Mouse (Mus musculus): ENCODE measurements around the gene Tor1a. TPM values are rescaled to one million over a fixed set of nuclear protein-coding genes. Genes with fewer than 3 reads are reported as not detected.

The Tor1a gene
- polyA plus RNA-seq, 1 experiment, result 56.3 TPM

- H3K27ac ChIP-seq (ENCODE audit: insufficient read depth, low read length), result no peak overlapping the region
- H3K27me3 ChIP-seq (ENCODE audit: control insufficient read depth, insufficient read depth, low read length), result no peaks in the 10 kb centered on the region
- DNase-seq, result no peak
- H3K4me3 ChIP-seq (replicated peaks; ENCODE audit: insufficient read depth, low read depth, low read length), result no peak overlapping the region
- 85% methylated on average over 8 of the region's 8 CpGs for WGBS
- peaks cover 10% of the 10 kb centered on the region; the same call in 1 of the 2 replicates for H3K4me1 ChIP-seq (ENCODE audit: control insufficient read depth, insufficient read depth, low read length)
- TF ChIP-seq POLR2A (IDR thresholded peaks at IDR 0.05; ENCODE audit: borderline replicate concordance, insufficient read depth, low read length) (no peak), CTCF (IDR thresholded peaks at IDR 0.05; ENCODE audit: borderline replicate concordance, insufficient read depth, low read depth, low read length) (no peak)
Measured at GRCm38 (mm10) chr2:30965627-30966026, 2.1 kb downstream of the Tor1a start.

GRCm38 (mm10) chr2:30962570-30963254, 5.0 kb downstream of the Tor1a start:
- TF ChIP-seq POLR2A (IDR thresholded peaks at IDR 0.05; ENCODE audit: borderline replicate concordance, insufficient read depth, low read length) (no peak), CTCF (IDR thresholded peaks at IDR 0.05; ENCODE audit: borderline replicate concordance, insufficient read depth, low read depth, low read length) (no peak)
- no peak overlapping the region for H3K27ac ChIP-seq (ENCODE audit: insufficient read depth, low read length)
- H3K4me1 ChIP-seq (ENCODE audit: control insufficient read depth, insufficient read depth, low read length), result peaks cover 10% of the 10 kb centered on the region; the same call in 1 of the 2 replicates
- H3K4me3 ChIP-seq (replicated peaks; ENCODE audit: insufficient read depth, low read depth, low read length), result no peak overlapping the region
- WGBS, result 82% methylated on average over 11 of the region's 11 CpGs
- DNase-seq, result no peak
- no peaks in the 10 kb centered on the region for H3K27me3 ChIP-seq (ENCODE audit: control insufficient read depth, insufficient read depth, low read length)

GRCm38 (mm10) chr2:30959856-30960255, 7.9 kb downstream of the Tor1a start:
- Histone ChIP-seq H3K27ac (ENCODE audit: insufficient read depth, low read length) (no peak overlapping the region), H3K4me1 (ENCODE audit: control insufficient read depth, insufficient read depth, low read length) (peaks cover 14% of the 10 kb centered on the region; the same call in 1 of the 2 replicates), H3K27me3 (ENCODE audit: control insufficient read depth, insufficient read depth, low read length) (no peaks in the 10 kb centered on the region), H3K4me3 (replicated peaks; ENCODE audit: insufficient read depth, low read depth, low read length) (no peak overlapping the region)
- 33% methylated on average over 5 of the region's 5 CpGs for WGBS
- no peak for DNase-seq
- TF ChIP-seq CTCF (IDR thresholded peaks at IDR 0.05; ENCODE audit: borderline replicate concordance, insufficient read depth, low read depth, low read length) (no peak), POLR2A (IDR thresholded peaks at IDR 0.05; ENCODE audit: borderline replicate concordance, insufficient read depth, low read length) (no peak)

- peaks cover 10% of the 10 kb centered on the region for H3K4me1 ChIP-seq (ENCODE audit: control insufficient read depth, insufficient read depth, low read length)
- WGBS, result 88% methylated on average over 14 of the region's 14 CpGs
- TF ChIP-seq POLR2A (IDR thresholded peaks at IDR 0.05; ENCODE audit: borderline replicate concordance, insufficient read depth, low read length) (no peak), CTCF (IDR thresholded peaks at IDR 0.05; ENCODE audit: borderline replicate concordance, insufficient read depth, low read depth, low read length) (no peak)
- H3K27ac ChIP-seq (ENCODE audit: insufficient read depth, low read length), result no peak overlapping the region
- no peak for DNase-seq
- H3K27me3 ChIP-seq (ENCODE audit: control insufficient read depth, insufficient read depth, low read length), result no peaks in the 10 kb centered on the region
- H3K4me3 ChIP-seq (replicated peaks; ENCODE audit: insufficient read depth, low read depth, low read length), result no peak overlapping the region
Measured at GRCm38 (mm10) chr2:30958726-30959125, 9.0 kb downstream of the Tor1a start.

GRCm38 (mm10) chr2:30957511-30957910, 10.2 kb downstream of the Tor1a start:
- no peak overlapping the region for H3K4me3 ChIP-seq (replicated peaks; ENCODE audit: insufficient read depth, low read depth, low read length)
- peaks cover 10% of the 10 kb centered on the region for H3K4me1 ChIP-seq (ENCODE audit: control insufficient read depth, insufficient read depth, low read length)
- H3K27me3 ChIP-seq (ENCODE audit: control insufficient read depth, insufficient read depth, low read length), result no peaks in the 10 kb centered on the region
- DNase-seq, result no peak
- TF ChIP-seq CTCF (IDR thresholded peaks at IDR 0.05; ENCODE audit: borderline replicate concordance, insufficient read depth, low read depth, low read length) (no peak), POLR2A (IDR thresholded peaks at IDR 0.05; ENCODE audit: borderline replicate concordance, insufficient read depth, low read length) (no peak)
- no peak overlapping the region for H3K27ac ChIP-seq (ENCODE audit: insufficient read depth, low read length)
- 34% methylated on average over 4 of the region's 4 CpGs for WGBS

GRCm38 (mm10) chr2:30954797-30955196, 12.9 kb downstream of the Tor1a start:
- peaks cover 12% of the 10 kb centered on the region for H3K4me1 ChIP-seq (ENCODE audit: control insufficient read depth, insufficient read depth, low read length)
- H3K27ac ChIP-seq (ENCODE audit: insufficient read depth, low read length), result no peak overlapping the region
- H3K27me3 ChIP-seq (ENCODE audit: control insufficient read depth, insufficient read depth, low read length), result no peaks in the 10 kb centered on the region
- no peak for DNase-seq
- 43% methylated on average over 6 of the region's 6 CpGs for WGBS
- peak overlapping the region; percentile 0 for H3K4me3 ChIP-seq (replicated peaks; ENCODE audit: insufficient read depth, low read depth, low read length)
- TF ChIP-seq POLR2A (IDR thresholded peaks at IDR 0.05; ENCODE audit: borderline replicate concordance, insufficient read depth, low read length) (no peak), CTCF (IDR thresholded peaks at IDR 0.05; ENCODE audit: borderline replicate concordance, insufficient read depth, low read depth, low read length) (no peak)

GRCm38 (mm10) chr2:30952824-30953490, 14.8 kb downstream of the Tor1a start, which contains the start of gene Tor1b:
Gene Tor1b (plus strand): TSS chr2:30952959.
- H3K4me3 ChIP-seq (replicated peaks; ENCODE audit: insufficient read depth, low read depth, low read length), result peak within 1 kb of the TSS; percentile 68
- no peak for TF ChIP-seq CTCF (IDR thresholded peaks at IDR 0.05; ENCODE audit: borderline replicate concordance, insufficient read depth, low read depth, low read length)
- TF ChIP-seq POLR2A (IDR thresholded peaks at IDR 0.05; ENCODE audit: borderline replicate concordance, insufficient read depth, low read length), result peak; percentile 97
- peak within 1 kb of the TSS; percentile 61 for H3K27ac ChIP-seq (ENCODE audit: insufficient read depth, low read length)
- H3K4me1 ChIP-seq (ENCODE audit: control insufficient read depth, insufficient read depth, low read length), result peaks cover 12% of the 10 kb centered on the region
- under 1% methylated on average over 60 of the region's 60 CpGs for WGBS
- H3K27me3 ChIP-seq (ENCODE audit: control insufficient read depth, insufficient read depth, low read length), result no peaks in the 10 kb centered on the region
- DNase-seq, result peak; percentile 86 to 88

GRCm38 (mm10) chr2:30952457-30952823, 15.3 kb downstream of the Tor1a start:
- 23% methylated on average over 5 of the region's 5 CpGs for WGBS
- H3K27me3 ChIP-seq (ENCODE audit: control insufficient read depth, insufficient read depth, low read length), result no peaks in the 10 kb centered on the region

More at GRCm38 (mm10) chr2:30952457-30952823, 15.3 kb downstream of the Tor1a start:
- no peak for DNase-seq
- H3K4me3 ChIP-seq (replicated peaks; ENCODE audit: insufficient read depth, low read depth, low read length), result peak overlapping the region; percentile 68
- H3K4me1 ChIP-seq (ENCODE audit: control insufficient read depth, insufficient read depth, low read length), result peaks cover 12% of the 10 kb centered on the region
- TF ChIP-seq POLR2A (IDR thresholded peaks at IDR 0.05; ENCODE audit: borderline replicate concordance, insufficient read depth, low read length) (no peak), CTCF (IDR thresholded peaks at IDR 0.05; ENCODE audit: borderline replicate concordance, insufficient read depth, low read depth, low read length) (peak; percentile 17; the same call in 1 of the 2 replicates)
- peak overlapping the region; percentile 10; the same call in 1 of the 2 replicates for H3K27ac ChIP-seq (ENCODE audit: insufficient read depth, low read length)
